Mouse (Mus musculus) CD8-positive naive resting alpha-beta T cell, adult 2 months (primary cell): ENCODE results near the gene Fam76b.

Experiments
- DNase-seq, 2 experiments: peaks; one replicate each; pipeline ENCODE4 v3.0.0; 2022; ENCODE audit warnings: low read depth in 2 of 2, low spot score in 2 of 2

The Fam76b gene

DNA sequence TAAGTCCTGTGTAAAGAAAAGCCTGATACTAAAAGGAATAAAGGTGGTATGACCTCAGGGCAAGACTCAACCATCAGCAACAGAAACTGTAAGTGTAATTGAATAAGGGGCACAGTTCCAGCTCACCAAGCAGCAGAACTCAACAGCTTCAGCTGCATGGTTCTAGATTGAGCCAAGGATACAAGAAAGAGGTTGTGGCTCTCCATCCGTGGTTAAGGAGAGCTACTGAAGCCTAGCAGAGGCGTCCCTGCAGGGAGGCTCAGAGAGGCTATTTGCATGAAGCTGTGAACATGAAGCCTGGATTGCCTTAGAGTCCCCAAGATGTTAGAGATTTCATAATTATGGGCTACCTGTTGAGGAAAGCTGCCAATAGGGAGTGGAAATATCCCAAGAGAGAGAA is 40.1 kb downstream of the Fam76b start:
- DNase-seq, result no peak

- no peak for DNase-seq
Measured at GRCm38 (mm10) chr9:13871631-13872030, 44.1 kb downstream of the Fam76b start.

DNA sequence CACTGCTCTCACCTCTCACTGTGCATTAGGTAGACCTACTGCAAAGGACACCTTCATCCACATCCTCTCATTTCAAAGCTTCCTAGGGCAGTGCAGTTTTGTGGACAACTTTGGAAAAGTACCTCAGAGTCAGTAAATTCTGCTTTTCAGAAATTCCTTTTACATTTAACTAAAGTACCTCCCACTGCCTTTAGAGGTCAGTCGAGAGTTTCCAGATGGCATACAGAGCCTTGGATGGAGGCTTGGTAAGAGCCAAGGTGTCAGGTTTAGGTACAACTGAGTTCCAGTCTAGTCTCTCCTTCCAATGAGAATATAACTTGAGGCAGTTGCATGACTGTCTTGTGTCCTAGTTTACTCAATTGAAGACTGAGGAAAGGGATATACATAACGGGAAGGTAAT is 46.8 kb downstream of the Fam76b start:
- no peak for DNase-seq

DNA sequence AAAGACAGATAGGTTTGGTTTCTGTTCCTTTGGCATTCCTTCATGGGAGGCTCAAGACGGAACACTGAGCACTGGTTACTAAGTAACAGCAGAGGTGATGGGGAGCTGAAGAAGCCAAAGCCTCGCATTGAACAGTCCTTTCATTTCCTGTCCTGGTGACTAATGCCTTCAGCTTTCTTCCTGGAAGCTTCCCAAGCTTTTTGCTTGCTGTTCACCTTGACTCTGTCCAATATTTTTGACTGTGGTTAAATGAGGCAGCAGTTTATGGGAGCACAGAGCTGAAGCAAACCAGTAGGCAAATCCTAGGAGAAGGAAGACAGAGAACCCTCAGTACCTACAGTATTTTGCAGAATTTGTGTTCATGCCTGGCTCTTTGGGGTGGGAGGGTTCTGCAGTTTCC is 47.8 kb downstream of the Fam76b start:
- DNase-seq, result no peak

DNA sequence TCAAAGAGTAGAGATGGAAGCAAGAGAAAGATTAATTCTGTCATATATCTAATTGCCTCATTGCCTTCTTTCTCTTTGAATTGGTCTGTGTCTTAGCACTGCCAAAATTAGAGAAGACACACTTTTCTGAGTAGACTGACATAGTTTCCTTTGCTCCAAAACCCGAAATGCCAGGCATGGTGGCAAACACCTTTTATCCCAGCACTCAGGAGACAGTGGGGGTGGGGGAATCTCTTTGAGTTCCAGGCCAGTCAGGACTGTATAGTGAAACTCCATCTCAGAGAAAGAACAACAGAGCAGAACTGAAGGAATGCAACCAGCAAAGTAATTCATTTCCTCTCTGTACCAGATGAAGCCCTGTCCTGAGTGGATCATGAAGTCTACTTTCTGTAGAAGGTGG is 53.2 kb downstream of the Fam76b start:
- no peak for DNase-seq

GRCm38 (mm10) chr9:13882478-13882877 is 55.0 kb downstream of the Fam76b start:
- no peak for DNase-seq

DNA sequence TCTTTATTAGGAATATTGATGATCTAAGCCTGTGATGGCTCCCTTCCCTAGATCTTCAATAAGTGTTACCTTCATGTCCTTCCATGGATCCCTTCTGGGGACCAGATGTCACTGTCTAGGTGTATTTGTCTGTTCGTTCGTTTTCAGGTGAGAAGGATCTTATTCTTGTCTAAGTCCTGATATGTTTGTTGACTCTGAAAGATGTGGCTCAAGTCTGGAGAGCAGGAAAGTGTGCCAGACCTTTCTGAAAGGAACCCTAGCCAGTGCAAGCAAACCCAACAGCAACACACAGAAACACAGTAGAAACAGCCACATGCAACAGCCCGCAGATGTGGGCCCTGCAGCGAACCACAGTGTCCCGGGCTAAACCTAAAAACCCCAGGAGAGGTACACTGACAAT is 61.5 kb downstream of the Fam76b start:
- no peak for DNase-seq

- DNase-seq, result peak; percentile 53 to 54
Measured at GRCm38 (mm10) chr9:13889657-13890056, 62.1 kb downstream of the Fam76b start.

- DNase-seq, result no peak
Measured at GRCm38 (mm10) chr9:13890171-13890570, 62.7 kb downstream of the Fam76b start.

DNA sequence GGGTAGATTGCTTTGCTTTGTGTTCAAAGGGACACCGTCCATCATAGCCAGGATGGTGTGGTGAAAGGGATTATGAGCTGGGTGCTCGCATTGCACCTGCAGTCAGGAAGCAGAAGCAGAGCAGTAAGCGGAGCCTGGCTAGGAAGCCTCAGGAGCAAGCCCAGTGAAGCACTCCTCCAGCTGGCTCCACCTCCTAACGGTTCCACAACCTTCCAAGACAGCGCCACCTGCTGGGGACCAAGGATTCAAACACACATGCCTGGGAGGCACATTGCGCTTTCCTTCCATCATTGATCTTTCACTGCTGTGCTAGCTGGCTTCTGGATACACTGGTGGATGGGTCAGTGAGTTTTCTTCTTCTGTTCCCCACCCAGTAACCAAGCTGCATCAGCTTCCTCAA is 64.4 kb downstream of the Fam76b start:
- DNase-seq, result no peak

DNA sequence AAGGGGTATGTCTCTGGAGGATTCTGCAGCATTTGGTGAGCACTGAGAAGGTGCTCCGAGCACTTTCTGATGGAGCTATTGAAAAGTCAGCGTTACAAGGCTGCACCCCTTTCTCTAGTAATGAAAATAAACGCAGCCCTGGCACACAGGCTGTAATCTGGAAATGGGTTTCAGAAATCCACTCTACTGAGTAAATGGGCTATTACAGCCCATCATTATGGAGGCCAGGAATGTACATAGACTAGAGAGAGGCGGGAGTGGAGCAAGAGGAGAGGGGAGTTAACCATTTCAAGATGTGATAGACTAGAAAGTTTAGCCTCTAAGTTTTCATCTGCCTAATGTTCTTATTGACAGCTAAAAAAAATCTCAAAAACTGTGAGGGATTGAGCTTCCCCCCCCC is 65.5 kb downstream of the Fam76b start:
- DNase-seq, result no peak

DNA sequence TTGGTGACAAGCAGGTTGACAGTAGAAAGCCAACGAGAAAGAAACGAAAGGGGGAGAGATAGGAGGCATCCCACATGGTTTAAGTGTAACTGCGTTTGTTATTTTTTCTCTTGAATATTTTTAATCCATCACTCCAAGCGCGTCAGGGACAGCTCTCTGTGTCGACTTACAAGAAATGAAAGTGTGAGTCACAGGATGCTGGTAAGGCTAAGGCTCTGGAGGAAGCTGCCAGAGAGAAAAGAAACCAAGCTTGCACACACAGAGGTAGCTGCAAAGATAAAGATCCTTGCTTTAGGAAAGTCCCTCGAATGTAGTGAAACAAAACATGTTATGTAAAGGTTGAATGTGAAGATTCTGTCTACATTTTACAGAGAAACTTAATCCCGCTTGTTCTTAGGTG is 67.0 kb downstream of the Fam76b start:
- DNase-seq, result no peak

DNA sequence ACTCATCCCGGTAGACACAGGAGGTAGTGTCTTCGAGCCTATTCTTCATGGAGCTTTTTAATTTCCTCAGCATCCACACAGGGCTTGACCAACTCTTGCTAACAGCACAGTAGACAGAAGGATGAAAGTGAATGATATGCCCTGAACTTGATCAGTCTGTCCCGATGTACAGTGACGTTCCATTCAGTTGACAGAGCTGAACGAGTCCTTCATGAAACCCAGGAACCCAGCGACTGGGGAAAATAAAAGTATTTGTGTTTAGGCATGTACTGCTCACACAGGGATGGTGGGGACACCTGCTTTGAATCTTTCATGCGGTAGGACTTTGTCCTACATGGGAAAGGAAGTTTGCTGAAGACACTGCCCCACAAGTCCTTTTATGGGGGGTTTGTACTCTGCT is 67.4 kb downstream of the Fam76b start:
- no peak for DNase-seq

GRCm38 (mm10) chr9:13896055-13896454 is 68.5 kb downstream of the Fam76b start:
- no peak for DNase-seq

DNA sequence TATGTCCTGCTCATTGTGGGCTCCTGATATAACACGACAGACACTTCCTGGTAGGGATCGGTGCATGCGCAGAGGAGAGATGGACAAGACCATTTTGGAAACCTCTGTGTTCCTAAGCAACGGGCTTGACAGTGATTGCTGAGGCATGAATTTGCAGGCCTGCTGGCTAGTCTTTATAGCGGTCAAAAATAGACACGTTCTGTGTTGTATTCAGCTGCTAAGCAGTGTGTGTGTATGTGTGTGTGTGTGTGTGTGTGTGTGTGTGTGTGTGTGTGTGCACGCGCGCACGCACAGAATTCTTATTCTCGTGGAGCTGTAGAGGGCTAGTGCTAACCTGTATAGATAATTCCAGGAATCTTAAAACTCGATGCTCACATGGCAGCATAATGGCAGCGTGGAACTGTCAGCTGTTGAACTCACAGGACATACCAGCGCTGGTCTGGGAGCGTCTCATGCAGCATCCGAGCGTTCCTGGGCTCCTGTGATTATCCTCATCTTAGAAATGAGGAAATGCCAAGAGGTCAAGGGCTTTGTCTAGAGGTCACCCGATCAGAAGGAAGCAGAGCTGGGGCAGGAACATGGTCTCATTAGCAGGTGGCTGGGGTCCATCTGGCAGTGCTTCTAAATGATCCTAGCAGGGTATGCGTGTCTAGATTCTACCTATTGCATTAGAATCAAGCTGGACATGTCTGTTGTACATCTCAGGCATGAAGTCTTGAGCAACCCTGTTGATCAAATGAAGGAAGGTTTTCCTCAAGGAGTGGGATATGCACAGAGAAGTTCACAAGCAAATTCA is 71.2 kb downstream of the Fam76b start:
- no peak for DNase-seq

DNA sequence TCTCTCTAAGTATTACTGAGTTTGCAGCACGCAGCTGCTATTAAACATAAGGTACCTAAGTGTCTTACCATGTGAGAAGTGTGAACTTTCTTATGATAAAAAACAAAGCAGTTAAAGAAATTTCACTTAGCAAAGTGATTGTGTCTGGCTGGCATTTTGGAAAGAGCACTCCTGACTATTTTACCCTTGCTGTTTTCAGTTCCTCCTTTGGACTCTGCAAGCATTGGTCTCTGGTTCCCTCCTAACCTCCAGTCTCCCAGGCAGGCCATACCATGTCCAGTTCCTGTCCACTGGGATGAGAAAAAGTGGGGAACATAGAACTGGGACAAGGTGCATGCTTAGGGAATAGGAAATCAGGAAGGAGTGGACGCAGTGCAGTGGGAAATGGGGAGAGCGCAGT is 74.5 kb downstream of the Fam76b start:
- DNase-seq, result no peak

DNA sequence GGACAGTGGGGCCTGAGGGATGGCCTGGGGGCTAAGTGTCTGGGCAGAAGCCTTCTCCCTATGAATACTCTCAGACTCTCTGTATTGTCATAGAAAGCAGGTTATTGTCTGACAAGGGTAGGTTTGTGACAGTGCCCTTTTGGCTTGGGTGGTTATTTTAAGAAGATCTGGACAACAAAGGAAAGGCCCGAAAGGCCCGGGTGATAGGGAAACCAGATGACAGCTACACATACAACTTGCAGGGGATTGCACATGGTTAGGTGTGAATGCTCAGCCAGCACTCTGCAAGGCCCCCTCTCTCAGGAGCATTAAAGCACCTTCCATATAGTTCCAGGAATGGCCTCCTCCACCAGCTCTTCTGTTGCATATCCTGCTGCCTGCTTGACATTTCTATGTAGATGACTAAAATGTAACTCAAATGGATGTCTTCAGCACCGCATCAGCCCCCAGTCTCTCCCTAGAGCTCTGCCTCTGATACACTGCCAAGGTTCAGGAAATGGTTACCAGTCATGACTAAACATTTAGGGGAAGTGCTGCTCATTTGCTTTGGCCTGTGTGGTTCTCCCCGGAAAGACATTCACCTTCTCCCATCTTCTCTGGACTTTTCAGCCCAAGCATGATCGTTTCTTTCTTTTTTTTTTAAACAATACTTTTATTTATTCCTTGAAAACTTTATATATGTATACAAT is 76.7 kb downstream of the Fam76b start:
- no peak for DNase-seq
